Mouse (Mus musculus): ENCODE measurements around the gene Xpo6. TPM values are rescaled to one million over a fixed set of nuclear protein-coding genes. Genes with fewer than 3 reads are reported as not detected.

The Xpo6 gene
- total RNA-seq, 2 experiments from 2014 or later = 98.4 to 103 TPM

DNA sequence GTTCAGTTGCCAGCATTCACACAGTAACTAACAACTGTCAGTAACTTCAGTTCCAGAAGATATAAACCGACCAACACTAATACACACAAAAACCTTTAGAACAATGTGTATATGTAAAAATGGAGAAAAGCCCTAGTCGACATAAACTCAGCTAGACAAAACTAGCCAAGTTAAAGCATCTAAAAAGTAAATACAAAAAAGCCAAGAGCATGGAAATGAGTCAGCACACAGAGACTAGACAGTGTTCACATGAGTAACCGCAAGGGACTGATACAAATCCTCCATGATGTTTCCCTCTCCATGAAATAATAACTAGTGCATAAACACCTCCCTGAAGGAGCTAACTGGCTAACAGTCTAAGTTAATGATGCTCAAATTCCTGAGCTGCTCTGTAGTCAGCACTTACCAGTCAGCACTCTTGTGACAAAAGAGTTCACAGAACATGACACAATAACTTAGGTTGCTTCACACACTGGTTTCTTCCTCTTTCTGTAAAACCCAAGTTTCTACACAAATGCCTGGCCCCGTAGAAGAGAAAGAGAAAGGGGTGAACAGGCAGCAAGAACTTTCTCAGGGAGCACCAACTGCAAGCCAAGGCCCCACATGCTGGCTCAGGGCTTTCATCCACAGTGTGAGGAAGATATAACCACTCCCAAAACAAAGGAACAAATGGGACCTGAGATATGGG, 65.5 kb downstream of the Xpo6 start:
- no peak for DNase-seq (ENCODE audit: low spot score in 2 of 2)

DNA sequence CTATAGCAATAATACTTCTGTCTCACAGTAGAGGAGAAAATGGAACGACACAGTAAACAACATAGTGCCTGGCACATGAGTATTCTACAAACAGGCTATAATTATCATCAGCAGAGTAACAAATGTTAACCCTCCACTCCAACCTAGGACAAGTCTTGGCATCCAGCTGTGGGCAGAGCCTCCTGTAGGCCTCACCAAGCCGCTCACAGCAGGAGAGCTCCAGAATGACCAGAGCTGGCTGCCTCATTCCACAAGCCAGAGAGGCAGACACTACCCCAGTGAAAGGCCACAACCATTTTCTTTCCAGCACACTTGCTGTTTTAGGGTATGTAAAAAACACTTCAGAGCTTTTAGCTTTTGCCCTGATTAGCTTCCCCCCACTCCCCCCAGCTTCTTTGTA, 72.6 kb downstream of the Xpo6 start:
- no peak for DNase-seq (ENCODE audit: low spot score in 2 of 2)

DNA sequence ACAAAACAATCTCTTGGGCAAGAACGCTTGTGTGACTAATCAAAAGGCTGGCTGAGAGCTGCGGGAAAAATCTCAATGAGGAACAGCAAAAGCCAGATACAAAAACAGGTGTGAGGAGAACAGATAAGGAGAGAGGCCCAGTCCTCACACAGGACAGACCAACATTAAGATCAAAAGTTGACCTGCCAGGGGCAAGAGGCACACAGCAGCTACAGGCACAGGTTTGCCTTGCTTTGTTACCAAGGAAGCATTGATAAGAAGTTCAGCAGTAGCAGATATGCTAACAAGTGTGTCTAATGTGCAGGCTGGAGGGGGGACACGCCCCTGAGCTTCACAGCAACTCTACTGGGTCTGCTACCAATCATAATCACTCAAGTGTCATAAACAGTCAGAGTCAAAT, 73.8 kb downstream of the Xpo6 start:
- DNase-seq (ENCODE audit: low spot score in 2 of 2) = no peak

DNA sequence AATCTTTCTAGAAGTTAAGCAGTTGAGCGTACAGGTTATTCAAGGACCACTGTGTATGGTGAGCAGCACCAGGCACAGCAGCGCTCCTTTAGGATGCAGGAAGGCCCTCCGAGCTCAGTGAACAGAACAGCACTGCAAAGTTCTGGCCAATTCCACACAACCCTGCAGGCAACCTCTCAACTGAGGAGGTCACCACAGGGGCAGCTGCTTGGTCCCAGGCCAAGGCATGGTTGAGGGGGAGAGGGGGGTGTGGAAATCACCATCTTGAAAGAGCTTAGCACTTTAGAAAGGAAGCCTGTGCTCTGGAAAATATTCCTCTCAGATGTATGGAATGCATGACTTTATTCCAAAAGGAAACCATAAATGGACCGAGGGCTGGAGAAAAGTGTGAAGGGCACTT, 78.8 kb downstream of the Xpo6 start:
- no peak for DNase-seq (ENCODE audit: low spot score in 2 of 2)

DNA sequence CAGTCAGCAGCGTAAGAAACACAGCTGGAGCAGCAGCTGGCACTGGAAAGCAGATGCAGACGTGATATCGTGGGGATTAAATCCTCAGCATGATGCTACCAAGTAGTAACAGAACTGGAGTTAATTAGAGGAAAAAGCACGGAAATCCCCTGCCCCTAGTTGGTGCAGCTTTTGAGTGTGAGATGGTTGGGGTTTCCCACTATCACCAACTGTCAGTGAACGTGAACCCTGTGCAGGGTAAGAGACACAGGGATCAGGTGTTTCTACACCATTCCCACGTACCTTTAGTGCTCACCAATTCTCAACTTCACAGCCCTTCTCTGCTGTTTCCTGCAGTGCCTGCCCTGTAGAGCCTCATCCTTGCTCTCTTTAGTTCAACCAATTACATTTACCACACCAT, 80.5 kb downstream of the Xpo6 start:
- no peak for DNase-seq (ENCODE audit: low spot score in 2 of 2)

DNA sequence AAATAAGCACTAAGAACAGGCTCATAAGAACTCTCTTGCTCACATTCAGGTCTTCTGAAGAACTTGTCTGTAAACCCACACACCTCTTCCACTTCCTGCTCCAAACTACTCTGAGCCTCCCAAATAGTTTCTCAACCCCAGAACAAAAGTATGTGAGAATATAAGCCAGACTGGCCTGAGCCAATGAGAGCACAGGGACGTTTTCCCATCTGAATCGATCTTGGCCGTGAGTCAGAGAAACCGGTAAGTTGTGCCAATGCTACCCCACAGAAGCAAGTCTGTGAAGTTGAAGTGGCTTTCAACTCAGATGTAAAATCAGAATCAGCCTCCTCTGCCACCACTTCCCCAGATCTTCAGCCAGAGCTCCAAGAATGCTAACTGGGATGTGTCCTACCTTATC, 87.0 kb downstream of the Xpo6 start:
- DNase-seq (ENCODE audit: low spot score in 2 of 2) = no peak

DNA sequence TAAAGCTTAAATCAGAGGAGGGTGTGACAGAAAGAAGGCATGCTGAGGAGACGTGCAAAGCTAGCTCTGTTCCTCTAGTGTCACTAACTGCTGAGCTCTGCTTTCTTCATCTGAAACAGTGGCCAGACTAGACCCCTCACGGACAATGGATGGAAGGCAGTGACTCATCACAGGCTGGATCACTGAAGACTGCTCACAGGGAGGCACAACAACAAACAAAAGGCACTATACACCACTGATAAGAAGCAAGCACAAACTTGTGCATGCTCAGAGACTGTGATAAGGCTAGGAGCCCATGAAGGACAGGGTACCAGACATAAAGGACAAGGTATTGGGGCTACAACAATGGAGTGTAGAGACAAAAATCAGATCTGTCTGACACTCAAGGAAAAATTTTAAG, 89.1 kb downstream of the Xpo6 start:
- no peak for DNase-seq (ENCODE audit: low spot score in 2 of 2)

DNA sequence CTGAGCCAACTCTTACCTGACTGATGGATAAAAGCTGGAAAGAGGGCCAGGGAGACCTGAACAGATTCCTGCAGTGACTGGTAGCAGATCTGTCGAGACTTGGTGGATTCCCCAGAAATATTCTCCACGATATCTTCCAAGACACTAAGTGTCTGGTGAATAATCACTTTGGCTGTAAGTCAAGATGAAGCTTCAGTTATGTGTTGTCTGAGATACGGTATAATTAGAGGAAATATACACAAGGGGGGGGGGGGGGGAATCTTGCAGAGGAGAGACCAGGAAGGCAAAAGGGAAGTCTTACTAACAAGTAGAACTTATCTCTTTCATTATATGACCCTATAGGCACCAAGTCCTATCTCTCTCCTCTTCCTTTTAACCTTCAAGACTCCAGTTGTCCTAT, 90.4 kb downstream of the Xpo6 start:
- DNase-seq (ENCODE audit: low spot score in 2 of 2) = no peak

DNA sequence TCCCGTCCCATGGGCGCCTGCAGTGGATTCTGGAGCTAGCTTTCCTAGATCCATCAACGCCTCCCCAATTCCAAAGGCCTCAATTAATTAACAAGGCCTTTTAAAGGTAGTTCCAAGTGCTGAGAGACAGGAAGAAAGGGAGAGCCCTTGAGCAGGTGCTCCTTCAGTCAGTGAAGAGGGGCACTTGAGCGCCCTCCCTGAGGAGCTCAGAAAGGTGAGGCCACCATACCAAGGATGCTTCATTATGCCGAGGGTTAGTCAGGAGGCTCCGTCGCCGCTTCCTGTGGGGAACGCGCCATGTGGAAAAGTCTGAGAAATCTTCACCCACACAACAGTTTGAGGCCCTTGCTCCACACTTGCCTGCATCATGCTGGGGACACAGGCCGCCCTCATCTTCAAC, 99.9 kb downstream of the Xpo6 start:
- DNase-seq (ENCODE audit: low spot score in 2 of 2) = no peak

DNA sequence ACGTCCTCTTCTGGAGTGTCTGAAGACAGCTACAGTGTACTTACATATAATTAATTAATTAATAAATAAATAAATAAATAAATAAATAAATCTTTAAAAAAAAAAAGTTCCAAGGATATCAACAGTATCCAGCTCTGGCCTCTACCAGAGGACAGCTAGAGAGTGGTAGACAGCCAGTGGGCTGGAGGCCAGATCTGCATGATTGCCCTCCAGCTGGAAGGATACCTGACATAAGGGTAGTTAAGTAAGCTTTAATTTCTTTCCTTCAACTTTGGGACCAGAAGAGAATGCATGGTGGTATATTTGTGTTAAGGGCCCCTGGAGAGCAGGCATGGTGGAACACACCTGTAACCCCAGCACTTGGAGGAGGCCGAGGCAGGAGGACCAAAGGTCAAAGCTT, 100.5 kb downstream of the Xpo6 start:
- no peak for DNase-seq (ENCODE audit: low spot score in 2 of 2)

DNA sequence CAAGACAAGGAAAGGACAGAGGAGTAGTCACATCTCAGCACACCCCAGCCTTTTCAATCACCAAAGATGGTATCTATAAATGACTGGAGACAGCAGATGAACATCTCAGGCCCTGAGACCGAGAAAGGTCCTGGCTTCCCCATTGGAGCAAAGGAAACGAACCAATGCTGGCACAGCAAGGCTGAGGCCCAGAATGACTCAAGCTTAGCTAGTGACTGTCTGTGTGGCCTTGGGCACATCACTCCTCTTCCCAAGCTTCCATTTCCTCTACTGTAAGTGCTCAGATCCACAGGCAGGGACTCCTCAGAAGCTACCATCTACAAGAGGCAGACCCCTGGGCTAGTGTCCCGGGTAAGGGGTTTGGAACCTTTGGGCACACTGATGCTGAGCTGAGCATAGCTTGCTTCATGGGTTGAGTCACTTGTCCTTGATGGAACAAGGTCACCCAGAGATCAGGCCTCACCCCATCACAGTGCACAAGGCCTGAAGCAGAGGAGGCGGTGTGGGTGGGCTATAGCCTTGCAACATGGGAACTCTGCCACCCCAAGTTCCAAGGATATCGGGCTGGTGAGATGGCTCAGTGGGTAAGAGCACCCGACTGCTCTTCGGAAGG, 101.0 kb downstream of the Xpo6 start:
- DNase-seq (ENCODE audit: low spot score in 2 of 2) = no peak

DNA sequence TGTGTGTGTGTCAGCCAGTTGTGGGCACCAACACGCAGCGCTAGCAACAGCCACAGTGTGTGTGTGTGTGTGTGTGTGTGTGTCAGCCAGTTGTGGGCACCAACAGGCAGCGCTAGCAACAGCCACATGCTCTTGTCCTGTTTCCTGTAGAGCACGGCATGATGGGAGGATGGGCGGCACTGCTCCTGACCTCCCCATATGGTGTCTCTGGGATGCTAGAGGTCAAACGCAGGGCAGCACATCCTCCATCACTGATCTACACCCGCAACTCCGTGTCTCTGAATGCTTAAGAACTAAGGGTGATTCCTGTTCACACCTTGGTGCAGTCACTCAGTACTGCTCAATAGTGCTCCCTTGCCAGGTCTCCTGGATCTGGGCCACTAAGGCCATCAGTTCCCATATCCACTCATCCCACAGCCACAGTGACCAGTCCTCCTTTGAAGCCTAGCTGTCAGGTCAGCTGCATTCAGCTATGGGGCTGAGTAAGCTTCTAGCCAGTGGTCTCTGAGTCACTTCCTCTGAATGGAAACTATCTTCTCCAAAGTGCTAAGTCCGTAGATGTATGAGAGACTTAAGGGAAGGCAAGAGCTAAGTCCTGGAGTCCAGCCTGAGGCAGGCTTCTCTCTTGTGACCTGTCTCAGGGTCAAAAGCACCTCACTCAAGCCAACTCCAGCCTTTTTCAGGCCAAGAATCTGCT, 102.9 kb downstream of the Xpo6 start:
- no peak for DNase-seq (ENCODE audit: low spot score in 2 of 2)

DNA sequence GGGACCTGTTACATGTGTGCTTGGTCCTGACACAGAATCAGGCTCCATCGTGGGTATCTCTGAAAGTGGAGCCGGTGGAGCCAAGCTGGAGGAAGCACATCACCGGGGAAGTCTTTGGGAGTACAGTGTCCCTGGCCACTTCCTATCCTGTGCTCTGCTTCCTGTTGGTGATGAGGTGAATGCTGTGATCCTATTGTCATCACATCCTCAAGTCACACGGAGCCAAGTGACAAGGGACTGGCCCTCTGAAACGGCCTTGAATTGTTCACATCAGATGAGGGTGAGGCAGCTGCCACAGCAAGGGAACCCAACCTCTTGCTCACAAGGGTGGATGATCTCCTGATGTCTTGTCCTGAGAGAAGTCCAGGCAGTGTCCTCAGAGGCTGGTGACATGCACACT, 103.7 kb downstream of the Xpo6 start:
- no peak for DNase-seq (ENCODE audit: low spot score in 2 of 2)

DNA sequence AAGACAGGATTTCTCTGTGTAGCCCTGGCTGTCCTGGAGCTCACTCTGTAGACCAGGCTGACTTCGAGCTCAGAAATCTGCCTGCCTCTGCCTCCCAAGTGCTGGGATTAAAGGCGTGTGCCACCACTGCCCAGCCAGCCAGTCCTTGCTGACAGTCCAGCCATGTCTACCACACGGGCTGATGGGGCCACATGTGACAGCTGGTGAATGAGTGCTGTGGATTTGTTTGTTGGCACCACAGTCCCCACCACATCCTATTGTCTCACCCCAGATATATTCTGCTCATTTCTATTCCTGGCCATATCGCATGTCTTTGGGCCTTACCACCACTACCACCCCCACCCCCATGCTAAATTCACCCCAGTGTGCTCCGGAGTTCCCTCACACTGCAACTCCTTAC, 105.6 kb downstream of the Xpo6 start:
- no peak for DNase-seq (ENCODE audit: low spot score in 2 of 2)

DNA sequence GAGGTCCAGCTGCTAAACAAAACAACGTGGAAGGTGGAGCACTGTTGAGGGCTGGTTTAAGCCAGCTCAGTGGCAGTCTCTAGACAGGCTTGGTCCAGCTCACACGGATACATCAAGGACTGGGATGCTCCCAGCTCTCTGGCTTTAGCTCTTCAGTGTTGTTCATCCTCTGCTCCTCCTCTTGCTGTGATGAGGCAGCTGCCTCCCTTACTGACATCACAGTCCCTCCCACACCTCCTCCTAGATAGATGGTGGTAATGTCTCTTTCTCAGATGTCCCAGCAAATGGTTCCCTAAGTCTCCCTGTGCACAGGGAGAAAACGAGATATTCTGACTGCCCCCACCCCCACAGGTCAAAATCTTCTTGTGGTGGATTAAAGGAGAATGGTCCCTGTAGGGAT, 107.1 kb downstream of the Xpo6 start:
- DNase-seq (ENCODE audit: low spot score in 2 of 2) = no peak

DNA sequence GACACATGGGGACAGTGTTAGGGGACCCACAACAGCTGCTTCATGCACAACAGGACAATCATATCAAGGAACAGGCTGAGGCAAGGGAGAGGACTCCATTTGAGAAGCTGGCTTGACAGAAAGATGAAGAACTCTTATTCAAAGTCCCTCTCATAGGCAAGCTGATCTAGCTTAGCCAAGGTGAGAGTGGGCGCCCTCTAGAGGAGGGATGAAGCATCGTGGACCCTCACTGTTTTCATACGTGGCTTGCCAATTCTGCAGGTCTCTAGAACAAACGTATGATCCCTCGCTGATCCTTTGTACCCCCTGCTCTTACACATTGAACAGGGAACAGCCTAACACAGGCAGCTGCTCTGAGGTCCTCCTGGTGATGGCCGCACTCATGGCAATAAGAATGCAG, 110.5 kb downstream of the Xpo6 start:
- no peak for DNase-seq (ENCODE audit: low spot score in 2 of 2)

DNA sequence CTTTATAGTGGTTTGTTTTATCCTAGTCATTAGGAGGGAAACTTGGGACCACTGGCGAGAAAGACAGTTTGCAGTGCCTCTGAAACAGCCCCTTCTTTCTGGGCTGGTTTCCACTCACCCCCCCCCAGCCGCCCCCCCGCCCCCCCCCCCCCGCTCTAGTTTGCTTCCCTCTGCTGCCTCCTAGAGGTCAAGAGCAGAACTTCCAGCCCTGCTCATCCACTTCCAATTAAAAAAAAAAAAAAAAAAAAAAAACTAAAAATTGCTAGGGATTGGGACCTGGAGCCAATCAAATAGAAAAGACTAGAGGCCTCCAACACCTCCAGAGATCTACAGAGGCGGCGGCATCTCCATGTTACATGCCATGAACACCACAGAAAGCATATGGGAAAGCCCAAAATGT, 112.1 kb downstream of the Xpo6 start:
- no peak for DNase-seq (ENCODE audit: low spot score in 2 of 2)

DNA sequence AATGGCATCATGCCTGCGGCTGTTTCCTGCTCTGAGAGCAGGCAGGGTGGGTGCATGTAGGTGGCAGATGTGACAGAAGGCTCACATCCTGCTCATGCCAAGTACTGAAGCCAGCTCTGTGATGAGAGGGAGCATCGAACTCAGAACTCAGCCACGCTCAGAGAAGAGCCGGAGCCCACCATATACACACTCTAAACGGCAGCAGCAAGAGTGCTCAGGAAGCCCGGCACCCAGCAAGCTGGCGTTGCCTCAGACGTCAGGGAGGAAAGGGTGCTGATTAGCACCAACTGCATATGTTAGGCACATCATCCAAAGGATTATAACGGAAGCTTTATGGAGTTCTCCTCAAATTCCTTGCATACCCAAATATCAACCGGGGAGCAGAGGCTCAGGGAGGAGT, 112.7 kb downstream of the Xpo6 start:
- no peak for DNase-seq (ENCODE audit: low spot score in 2 of 2)

DNA sequence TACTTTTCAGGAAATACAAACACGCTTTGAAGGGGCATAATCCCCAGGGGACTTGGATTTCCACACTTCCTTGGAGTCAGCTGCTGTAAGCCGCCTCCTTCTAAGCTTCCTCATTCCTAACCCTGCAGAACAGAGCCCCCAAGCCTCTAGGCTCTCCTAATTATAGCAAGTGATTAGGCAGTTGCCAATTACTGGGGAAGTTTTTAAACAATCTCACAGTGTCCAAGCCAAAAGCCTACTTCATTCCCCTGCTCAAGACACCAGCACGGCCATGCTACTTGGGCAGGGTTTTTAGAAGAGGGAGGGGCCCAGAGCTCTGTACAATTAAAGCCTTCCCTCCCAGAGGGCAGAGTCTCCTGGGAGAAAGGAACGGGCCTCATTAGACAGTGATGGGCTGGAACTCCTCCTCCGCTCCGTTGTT, 114.0 kb downstream of the Xpo6 start:
- DNase-seq (ENCODE audit: low spot score in 2 of 2) = no peak

DNA sequence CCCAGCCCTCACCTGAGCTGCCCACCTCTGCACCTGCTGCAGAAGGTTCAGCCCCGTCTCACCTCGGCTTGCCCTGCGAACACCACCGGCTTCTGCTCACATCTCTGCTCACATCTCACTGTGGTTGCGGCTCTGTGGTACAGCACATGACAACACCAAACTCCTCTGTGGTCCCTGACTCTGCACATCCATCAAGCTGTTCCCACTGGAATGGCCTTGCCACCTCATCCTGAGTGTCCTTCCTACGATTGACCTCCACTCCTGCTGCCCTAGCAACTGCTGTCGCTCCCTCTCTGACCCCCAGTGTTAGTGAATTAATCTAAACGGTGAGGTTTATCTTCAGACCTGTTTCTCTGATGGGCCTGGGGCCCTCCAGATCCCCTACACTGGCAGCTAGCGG, 115.1 kb downstream of the Xpo6 start:
- no peak for DNase-seq (ENCODE audit: low spot score in 2 of 2)

DNA sequence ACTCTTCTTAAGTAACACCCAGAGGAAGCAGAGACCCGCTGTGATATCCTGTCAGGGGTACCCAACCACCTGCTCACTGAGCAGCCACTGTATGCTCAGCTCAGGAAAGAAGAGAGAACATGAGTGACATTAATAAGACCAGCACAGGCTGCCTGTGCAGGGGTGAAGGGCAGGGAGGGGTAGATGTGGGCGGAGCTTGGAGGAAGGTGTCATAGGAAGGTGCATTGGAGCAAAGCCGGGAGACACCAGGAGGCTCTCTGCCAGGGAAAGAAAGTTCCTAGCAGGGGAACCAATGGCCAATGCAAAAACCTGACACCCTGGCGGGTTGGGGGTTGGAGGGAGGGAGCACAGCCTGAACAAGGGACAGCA, 116.3 kb downstream of the Xpo6 start:
- no peak for DNase-seq (ENCODE audit: low spot score in 2 of 2)

DNA sequence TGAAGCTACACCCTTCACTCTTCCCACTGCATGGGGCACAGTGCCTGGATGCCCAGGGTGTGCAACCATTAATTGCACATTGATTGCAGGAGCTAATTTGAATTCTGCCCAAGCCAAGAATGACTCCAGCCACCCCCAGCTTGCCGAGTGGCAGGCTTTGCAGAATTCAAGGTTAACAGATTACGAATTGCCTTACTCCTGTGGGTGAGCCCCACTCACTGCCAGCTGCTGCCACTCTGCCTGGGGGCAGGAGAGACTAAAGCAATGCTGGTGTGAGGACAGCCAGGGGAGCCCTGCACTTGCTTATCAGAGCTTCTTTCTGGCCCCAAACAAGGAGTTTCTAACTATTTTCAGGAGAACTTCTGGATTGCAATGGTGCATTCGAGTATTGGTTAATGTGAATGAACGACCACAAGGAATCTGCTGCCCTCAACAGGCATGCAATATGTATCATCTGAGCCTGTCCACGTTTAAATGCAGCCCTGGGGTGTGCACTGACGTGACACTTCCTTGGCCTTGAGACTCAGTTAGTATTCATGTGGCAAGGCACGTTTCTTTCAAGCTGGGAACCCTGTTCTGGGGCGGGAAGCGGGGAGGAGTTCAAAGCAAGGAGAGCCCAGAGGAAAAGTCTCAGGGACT, 116.8 kb downstream of the Xpo6 start:
- no peak for DNase-seq (ENCODE audit: low spot score in 2 of 2)
